Mouse (Mus musculus): ENCODE data around the gene Arhgap42.

GRCm38 (mm10) chr9:9221185-9221584 lies 17.7 kb downstream of the Arhgap42 start:
- no peak for TF ChIP-seq E2F4 (IDR thresholded peaks at IDR 0.05; ENCODE audit: insufficient read depth)
- TF ChIP-seq POLR2A (IDR thresholded peaks at IDR 0.05; ENCODE audit: insufficient read length, low read depth) = no peak
- TF ChIP-seq MAX (IDR thresholded peaks at IDR 0.05; ENCODE audit: low read depth) = no peak
- no peak for TF ChIP-seq POLR2AphosphoS2 (IDR thresholded peaks at IDR 0.05; ENCODE audit: insufficient read length, low read depth)
- TF ChIP-seq MYOG (IDR thresholded peaks at IDR 0.05; ENCODE audit: control insufficient read depth in 1 of 3, insufficient read depth in 1 of 3, insufficient read length in 2 of 3, low read depth in 2 of 3) = no peak
- TF ChIP-seq TCF3 (IDR thresholded peaks at IDR 0.05; ENCODE audit: insufficient read length, low read depth) = no peak
- no peak for TF ChIP-seq CEBPB (IDR thresholded peaks at IDR 0.05; ENCODE audit: insufficient read depth, poor library complexity, severe bottlenecking)
- TF ChIP-seq USF1 (IDR thresholded peaks at IDR 0.05; ENCODE audit: low read depth) = no peak

Data from myocyte (in vitro differentiated cells).